Mouse (Mus musculus) kidney, adult 10 weeks (tissue): ENCODE results near the gene Slc22a30. TPM values are rescaled to one million over a fixed set of nuclear protein-coding genes. Genes with fewer than 3 reads are reported as not detected.

ENCODE experiments used
- polyA plus RNA-seq: library from polyadenylated mRNA; stranded (reverse); fragments of 350-450 nt; fragmentation: Illumina TruSeq; extraction: RNeasy Lipid Tissue Mini Kit (QIAGEN cat#74804); gene quantifications from one replicate; pipeline ENCODE4 v1.2.3, GENCODE M21; 2014; ENCODE audit warnings: low read depth, low replicate concordance

The Slc22a30 gene
- polyA plus RNA-seq, result 19.6 TPM

GRCm38 (mm10) chr19:8405011-8405410, at the start of gene Slc22a30:
Slc22a30 (minus strand) TSS chr19:8405111.

Other genes starting within 250 kb of the Slc22a30 start
- 179 TPM for gene Slc22a29, start 186.2 kb downstream of the Slc22a30 start, polyA plus RNA-seq
- 94.7 TPM for gene Slc22a8, start 186.1 kb upstream of the Slc22a30 start, polyA plus RNA-seq
- gene Slc22a6, start 212.9 kb upstream of the Slc22a30 start, polyA plus RNA-seq, result 75.4 TPM